Mouse (Mus musculus): ENCODE results near the gene Taar4. TPM values are rescaled to one million over a fixed set of nuclear protein-coding genes. Genes with fewer than 3 reads are reported as not detected.

Taar4 gene
- total RNA-seq (2015; ENCODE audit: low replicate concordance) (not detected in 2 replicates), total RNA-seq (2017; ENCODE audit: low replicate concordance) (not detected in 2 replicates)

- ATAC-seq (replicated peaks; ENCODE audit: low FRiP score, poor library complexity, severe bottlenecking) = no peak
Measured at GRCm38 (mm10) chr10:23960444-23960915, at the start of gene Taar4. TSS of gene Taar4 (plus strand) at chr10:23960494.

- ATAC-seq (replicated peaks; ENCODE audit: low FRiP score, poor library complexity, severe bottlenecking) = no peak
Measured at GRCm38 (mm10) chr10:23920056-23920455, 40.2 kb upstream of the Taar4 start, which contains the start of gene Taar1. TSS of gene Taar1 (plus strand) at chr10:23920356.

- ATAC-seq (replicated peaks; ENCODE audit: low FRiP score, poor library complexity, severe bottlenecking) = no peak
Measured at GRCm38 (mm10) chr10:23922468-23922867, 37.8 kb upstream of the Taar4 start.

- no peak for ATAC-seq (replicated peaks; ENCODE audit: low FRiP score, poor library complexity, severe bottlenecking)
Measured at GRCm38 (mm10) chr10:23923941-23924340, 36.4 kb upstream of the Taar4 start.

GRCm38 (mm10) chr10:23937613-23938012 lies 22.7 kb upstream of the Taar4 start:
- no peak for ATAC-seq (replicated peaks; ENCODE audit: low FRiP score, poor library complexity, severe bottlenecking)

GRCm38 (mm10) chr10:23938312-23938711 lies 22.0 kb upstream of the Taar4 start, which contains the start of gene Taar2:
TSS of gene Taar2 (plus strand) at chr10:23938572.
- ATAC-seq (replicated peaks; ENCODE audit: low FRiP score, poor library complexity, severe bottlenecking) = no peak

GRCm38 (mm10) chr10:23942465-23942864 lies 17.8 kb upstream of the Taar4 start:
- no peak for ATAC-seq (replicated peaks; ENCODE audit: low FRiP score, poor library complexity, severe bottlenecking)

GRCm38 (mm10) chr10:23948026-23948425 lies 12.3 kb upstream of the Taar4 start:
- no peak for ATAC-seq (replicated peaks; ENCODE audit: low FRiP score, poor library complexity, severe bottlenecking)

- ATAC-seq (replicated peaks; ENCODE audit: low FRiP score, poor library complexity, severe bottlenecking) = no peak
Measured at GRCm38 (mm10) chr10:23949508-23950005, 10.7 kb upstream of the Taar4 start, which contains the start of gene Taar3. TSS of gene Taar3 (plus strand) at chr10:23949558.

- no peak for ATAC-seq (replicated peaks; ENCODE audit: low FRiP score, poor library complexity, severe bottlenecking)
Measured at GRCm38 (mm10) chr10:23951714-23952113, 8.6 kb upstream of the Taar4 start.

- no peak for ATAC-seq (replicated peaks; ENCODE audit: low FRiP score, poor library complexity, severe bottlenecking)
Measured at GRCm38 (mm10) chr10:23959071-23959470, 1.2 kb upstream of the Taar4 start.

- no peak for ATAC-seq (replicated peaks; ENCODE audit: low FRiP score, poor library complexity, severe bottlenecking)
Measured at GRCm38 (mm10) chr10:23963444-23963843, 3.1 kb downstream of the Taar4 start.

GRCm38 (mm10) chr10:23964921-23965610 lies 4.8 kb downstream of the Taar4 start:
- no peak for ATAC-seq (replicated peaks; ENCODE audit: low FRiP score, poor library complexity, severe bottlenecking)

- no peak for ATAC-seq (replicated peaks; ENCODE audit: low FRiP score, poor library complexity, severe bottlenecking)
Measured at GRCm38 (mm10) chr10:23970656-23971165, 10.4 kb downstream of the Taar4 start, which contains the start of gene Taar5. TSS of gene Taar5 (plus strand) at chr10:23970706.

GRCm38 (mm10) chr10:23971256-23971655 lies 11.0 kb downstream of the Taar4 start:
- ATAC-seq (replicated peaks; ENCODE audit: low FRiP score, poor library complexity, severe bottlenecking) = no peak

- ATAC-seq (replicated peaks; ENCODE audit: low FRiP score, poor library complexity, severe bottlenecking) = no peak
Measured at GRCm38 (mm10) chr10:23977958-23978357, 17.7 kb downstream of the Taar4 start.

GRCm38 (mm10) chr10:23978901-23979705 lies 18.8 kb downstream of the Taar4 start:
- no peak for ATAC-seq (replicated peaks; ENCODE audit: low FRiP score, poor library complexity, severe bottlenecking)

GRCm38 (mm10) chr10:23985546-23985945 lies 25.3 kb downstream of the Taar4 start, which contains the start of gene Taar6:
TSS of gene Taar6 (minus strand) at chr10:23985646.
- no peak for ATAC-seq (replicated peaks; ENCODE audit: low FRiP score, poor library complexity, severe bottlenecking)

GRCm38 (mm10) chr10:23986419-23986818 lies 26.1 kb downstream of the Taar4 start:
- ATAC-seq (replicated peaks; ENCODE audit: low FRiP score, poor library complexity, severe bottlenecking) = no peak

GRCm38 (mm10) chr10:23993381-23993780 lies 33.1 kb downstream of the Taar4 start, which contains the start of gene Taar7a:
TSS of gene Taar7a (minus strand) at chr10:23993481.
- ATAC-seq (replicated peaks; ENCODE audit: low FRiP score, poor library complexity, severe bottlenecking) = no peak
